Mouse (Mus musculus) gastrocnemius, postnatal 36 days (tissue): ENCODE data around the gene Trp53i11. TPM values are rescaled to one million over a fixed set of nuclear protein-coding genes. Genes with fewer than 3 reads are reported as not detected.

ENCODE experiments used
- DNase-seq, 2 experiments: peaks; one replicate each; pipeline ENCODE4 v3.0.0; 2022
- intact Hi-C: fragments of 180-260 bp; cut with DNase I; formaldehyde crosslinking; loops from one replicate; pipeline ENCODE4 v1.15.1; 2025
- total RNA-seq, 2 experiments: library from RNA; stranded (reverse); gene quantifications; 2 replicates each; pipeline ENCODE4 v1.2.3; 2021

Gene Trp53i11
- total RNA-seq, 2 experiments from 2014 or later = 4.7 to 8.0 TPM

- no peak for DNase-seq
- intact Hi-C loops = no loop called here
These were observed 17.0 kb upstream of the Trp53i11 start for GRCm38 (mm10) chr2:93170156-93170844.

GRCm38 (mm10) chr2:93170845-93171200, 16.5 kb upstream of the Trp53i11 start:
- intact Hi-C loops = no loop called here

GRCm38 (mm10) chr2:93171929-93172328, 15.4 kb upstream of the Trp53i11 start:
- intact Hi-C loops = no loop called here
- no peak for DNase-seq

More at GRCm38 (mm10) chr2:93170845-93171200, 16.5 kb upstream of the Trp53i11 start:
- no peak for DNase-seq

- no peak for DNase-seq
- intact Hi-C loops = no loop called here
These were observed 14.9 kb upstream of the Trp53i11 start for GRCm38 (mm10) chr2:93172460-93172859.

- intact Hi-C loops = no loop called here
- no peak for DNase-seq
These were observed 13.2 kb upstream of the Trp53i11 start for GRCm38 (mm10) chr2:93174159-93174558.

GRCm38 (mm10) chr2:93175278-93175677, 12.1 kb upstream of the Trp53i11 start:
- intact Hi-C loops = no loop called here
- DNase-seq = no peak

GRCm38 (mm10) chr2:93175721-93176120, 11.6 kb upstream of the Trp53i11 start:
- intact Hi-C loops = no loop called here
- no peak for DNase-seq

- no peak for DNase-seq
- intact Hi-C loops = no loop called here
These were observed 11.1 kb upstream of the Trp53i11 start for GRCm38 (mm10) chr2:93176193-93176798.

GRCm38 (mm10) chr2:93176871-93177667, 10.3 kb upstream of the Trp53i11 start:
- no peak for DNase-seq

GRCm38 (mm10) chr2:93177668-93178312, 9.6 kb upstream of the Trp53i11 start:
- intact Hi-C loops = no loop called here
- DNase-seq = no peak

More at GRCm38 (mm10) chr2:93176871-93177667, 10.3 kb upstream of the Trp53i11 start:
- intact Hi-C loops = no loop called here

- no peak for DNase-seq
These were observed 9.1 kb upstream of the Trp53i11 start for GRCm38 (mm10) chr2:93178313-93178677.

GRCm38 (mm10) chr2:93179603-93180002, 7.7 kb upstream of the Trp53i11 start:
- intact Hi-C loops = no loop called here
- no peak for DNase-seq

More at GRCm38 (mm10) chr2:93178313-93178677, 9.1 kb upstream of the Trp53i11 start:
- intact Hi-C loops = no loop called here

- DNase-seq = no peak
- intact Hi-C loops = no loop called here
These were observed 7.1 kb upstream of the Trp53i11 start for GRCm38 (mm10) chr2:93180077-93180844.

GRCm38 (mm10) chr2:93182859-93183258, 4.5 kb upstream of the Trp53i11 start:
- no peak for DNase-seq

GRCm38 (mm10) chr2:93188020-93188760, 842 bp downstream of the Trp53i11 start:
- no peak for DNase-seq
- intact Hi-C loops = loop anchor here (5.0 kb wide), 1 partner anchor 61 kb away; no protein-coding TSS in a partner anchor

More at GRCm38 (mm10) chr2:93182859-93183258, 4.5 kb upstream of the Trp53i11 start:
- intact Hi-C loops = no loop called here

- intact Hi-C loops = loop anchor here (5.0 kb wide), 1 partner anchor 62 kb away; no protein-coding TSS in a partner anchor
- no peak for DNase-seq
These were observed 1.6 kb downstream of the Trp53i11 start for GRCm38 (mm10) chr2:93188761-93189458.

GRCm38 (mm10) chr2:93190771-93191487, 3.6 kb downstream of the Trp53i11 start:
- intact Hi-C loops = no loop called here
- no peak for DNase-seq
